ENCODE assay signal across 12 mouse cellular contexts in genomic region chr8:122286899-122287298, GRCm38 (mm10). TPM values are rescaled to one million over a fixed set of nuclear protein-coding genes. Genes with fewer than 3 reads are reported as not detected.
DNase-seq lines count a peak whose midpoint lies in the region; ATAC-seq and TF ChIP-seq lines count a peak whose summit lies in the region.
"Had no signal": no experiment of that assay in that cellular context is flagged by ENCODE, and none has a peak within 500 bp of the region (broad histone marks: within the 10 kb centered on the region; RNA-seq: fewer than 3 reads in every experiment).

No protein-coding gene starts in this region.

- peak overlapping the region; percentile 9; the same call in 1 of the 2 replicates for H3K27ac ChIP-seq in lung, embryonic 14.5 days (ENCODE audit: low read depth)
- H3K27ac ChIP-seq in intestine, embryonic 16.5 days (ENCODE audit: low read length), result 0 out of 2 replicates have a peak overlapping the region, but pooled peaks have one; percentile 1
- H3K27ac ChIP-seq: hindbrain, embryonic 12.5 days; limb, embryonic 13.5 days had no signal

- no peak overlapping the region for H3K4me3 ChIP-seq in lung, embryonic 14.5 days (ENCODE audit: low read depth, low read length)
- H3K4me3 ChIP-seq in lung, adult 2 months (replicated peaks; ENCODE audit: extremely low read depth, low read depth, low read length), result no peak overlapping the region
- H3K4me3 ChIP-seq in intestine, embryonic 16.5 days (ENCODE audit: low read length), result no peak overlapping the region
- H3K4me3 ChIP-seq: hindbrain, embryonic 12.5 days; limb, embryonic 13.5 days had no signal

- no peak for TF ChIP-seq POLR2A in lung, adult 2 months (IDR thresholded peaks at IDR 0.05; ENCODE audit: borderline replicate concordance, extremely low read depth, low read depth, low read length)

- WGBS in lung, embryonic 14.5 days, result 51% methylated on average over 10 of the region's 10 CpGs
- WGBS in lung, adult 2 months, result 69% methylated on average over 10 of the region's 10 CpGs
- WGBS in intestine, embryonic 16.5 days, result 54% methylated on average over 10 of the region's 10 CpGs

- ATAC-seq in lung, embryonic 14.5 days (ENCODE audit: insufficient read depth), result no peak
- no peak for ATAC-seq in intestine, embryonic 16.5 days

- TF ChIP-seq CTCF in lung, embryonic 14.5 days (IDR thresholded peaks at IDR 0.05; ENCODE audit: low read depth), result no peak
- TF ChIP-seq CTCF in lung, adult 2 months (IDR thresholded peaks at IDR 0.05; ENCODE audit: insufficient read depth, low read length), result no peak

- no peaks in the 10 kb centered on the region for H3K9me3 ChIP-seq in lung, embryonic 14.5 days (ENCODE audit: low read depth, low read length)
- H3K9me3 ChIP-seq in intestine, embryonic 16.5 days (ENCODE audit: control insufficient read depth, low read length), result no peaks in the 10 kb centered on the region
- H3K9me3 ChIP-seq: hindbrain, embryonic 12.5 days; limb, embryonic 13.5 days had no signal

- peaks cover 22% of the 10 kb centered on the region for H3K4me1 ChIP-seq in lung, embryonic 14.5 days (ENCODE audit: insufficient read depth)
- H3K4me1 ChIP-seq in lung, adult 2 months (ENCODE audit: control insufficient read depth, insufficient read depth, low read length), result peaks cover 9% of the 10 kb centered on the region
- peaks cover 71% of the 10 kb centered on the region for H3K4me1 ChIP-seq in intestine, embryonic 16.5 days (ENCODE audit: control insufficient read depth, insufficient read depth, low read length)

- no peaks in the 10 kb centered on the region for H3K27me3 ChIP-seq in lung, embryonic 14.5 days (ENCODE audit: insufficient read depth, low read length)
- no peaks in the 10 kb centered on the region for H3K27me3 ChIP-seq in intestine, embryonic 16.5 days (replicated peaks; ENCODE audit: control insufficient read depth, insufficient read depth, low read length)

- peak overlapping the region; percentile 5; the same call in 1 of the 2 replicates for H3K4me2 ChIP-seq in lung, embryonic 14.5 days
- no peak overlapping the region for H3K4me2 ChIP-seq in intestine, embryonic 16.5 days (ENCODE audit: low read depth, low read length)
- H3K4me2 ChIP-seq: hindbrain, embryonic 12.5 days; limb, embryonic 13.5 days had no signal

- no peak overlapping the region for H3K9ac ChIP-seq in lung, embryonic 14.5 days
- no peak overlapping the region for H3K9ac ChIP-seq in intestine, embryonic 16.5 days (ENCODE audit: low read depth, low read length)
- H3K9ac ChIP-seq: hindbrain, embryonic 12.5 days; limb, embryonic 13.5 days had no signal

- DNase-seq in adrenal gland, adult (ENCODE audit: inconsistent age in 2 of 2, low spot score in 1 of 2), result peak; percentile 41 to 60
- DNase-seq in adrenal gland, postnatal 36 days, result no peak
- no peak for DNase-seq in lung, embryonic 14.5 days
- DNase-seq in lung, adult 2 months, result no peak
- DNase-seq in spleen, postnatal 10 days (ENCODE audit: low spot score in 2 of 2), result peak; percentile 78 to 85
- DNase-seq in thymus, adult 18-20 months, result no peak
- DNase-seq in right cerebral cortex, postnatal 10 days (ENCODE audit: low spot score in 2 of 2), result no peak
- DNase-seq: adrenal gland, adult 8-10 months; cerebellum, postnatal 14 days had no signal

- no peaks in the 10 kb centered on the region; the same call in 1 of the 2 replicates for H3K36me3 ChIP-seq in lung, embryonic 14.5 days (ENCODE audit: insufficient read depth)
- no peaks in the 10 kb centered on the region for H3K36me3 ChIP-seq in intestine, embryonic 16.5 days (ENCODE audit: control insufficient read depth, insufficient read depth, low read length)
- H3K36me3 ChIP-seq: hindbrain, embryonic 12.5 days; limb, embryonic 13.5 days had no signal

RNA-seq across cellular contexts. Expression of gene Zfpm1, which starts 5.0 kb away (rescaled TPM):
- 10 to 100 TPM; 14.0 to 15.5 TPM for total RNA-seq in adrenal gland, postnatal 36 days (2021)
- 2.7 and 2.9 TPM in 2 replicates for polyA plus RNA-seq in lung, embryonic 14.5 days (2014; fragmentation: Nextera tagmentation; extraction: Ambion mirVana)
- 32.0 and 38.4 TPM in 2 replicates for polyA plus RNA-seq in lung, adult 2 months (2012; rRNA removed)
- 2.6 and 2.7 TPM in 2 replicates for polyA plus RNA-seq in intestine, embryonic 16.5 days (2015; fragmentation: Nextera tagmentation; extraction: Ambion mirVana)

Comparison
In these comparisons a context has a peak if more than half of its experiments do, and no peak if none do; other contexts are left out.
1. DNase-seq: peak in adrenal gland, adult (2 of 2) and spleen, postnatal 10 days (2 of 2); none in adrenal gland, postnatal 36 days (0 of 2), lung, embryonic 14.5 days (single experiment), lung, adult 2 months (single experiment), thymus, adult 18-20 months (0 of 2) and right cerebral cortex, postnatal 10 days (0 of 2).